Mouse (Mus musculus) bone marrow macrophage, adult 2 months (primary cell): ENCODE measurements around the gene Gm4791.

ENCODE experiments used
- CTCF ChIP-seq: IDR thresholded peaks from 2 replicates; pipeline ENCODE4 v1.5.1; 2012; ENCODE audit warnings: low read depth, mild to moderate bottlenecking, low read length, moderate library complexity
- POLR2A ChIP-seq: IDR thresholded peaks from 2 replicates; pipeline ENCODE4 v1.6.1; 2012; ENCODE audit warnings: mild to moderate bottlenecking, low read depth, low read length, borderline replicate concordance

DNA sequence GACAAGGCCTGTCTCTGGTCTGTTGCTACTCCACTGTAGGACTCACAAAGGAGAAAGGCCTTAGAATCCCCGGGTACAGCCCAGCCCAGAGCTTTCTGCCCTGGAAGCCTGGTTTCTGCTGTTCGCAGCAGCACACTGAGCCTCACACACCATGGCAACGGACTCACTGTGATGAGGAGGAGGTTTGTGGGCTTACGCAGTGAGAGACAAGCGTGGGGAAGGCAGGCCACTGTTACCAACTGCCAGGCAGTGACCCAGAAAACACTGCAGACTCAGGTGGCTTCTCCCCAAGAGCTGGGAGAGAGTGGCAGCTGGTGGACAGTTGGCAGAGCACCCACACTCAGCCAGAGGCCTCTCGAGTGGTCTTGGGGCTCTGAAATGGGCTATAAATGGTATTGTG, 42.3 kb upstream of the Gm4791 start:
- TF ChIP-seq CTCF (no peak), POLR2A (no peak)
